Mouse (Mus musculus) retina, postnatal 7 days (tissue): ENCODE measurements around the gene Nes.

Experiments
- DNase-seq: peaks from one replicate; pipeline ENCODE4 v3.0.0-alpha.2; 2012; ENCODE audit warnings: low read depth, low spot score

Gene Nes

DNA sequence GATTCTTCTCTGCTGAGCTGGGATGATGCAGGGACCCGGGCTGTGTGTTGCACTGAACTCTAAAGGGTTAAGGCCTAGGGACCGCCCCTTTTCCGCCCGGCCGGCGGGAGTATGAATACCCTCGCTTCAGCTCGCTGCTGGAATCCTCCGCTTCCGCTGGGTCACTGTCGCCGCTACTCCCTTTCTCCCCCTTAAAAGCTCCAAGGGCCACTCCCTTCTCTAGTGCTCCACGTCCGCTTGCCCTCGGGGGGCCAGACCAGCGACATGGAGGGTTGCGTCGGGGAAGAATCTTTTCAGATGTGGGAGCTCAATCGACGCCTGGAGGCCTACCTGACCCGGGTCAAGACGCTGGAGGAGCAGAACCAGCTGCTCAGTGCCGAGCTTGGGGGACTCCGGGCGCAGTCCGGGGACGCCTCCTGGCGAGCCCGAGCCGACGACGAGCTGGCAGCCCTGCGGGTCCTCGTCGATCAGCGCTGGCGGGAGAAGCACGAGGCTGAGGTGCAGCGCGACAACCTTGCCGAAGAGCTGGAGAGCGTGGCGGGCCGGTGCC is at the start of gene Nes:
Gene Nes, plus strand, starts transcription at position 140 of the 550 bp plus-strand sequence.
- DNase-seq: no peak

DNA sequence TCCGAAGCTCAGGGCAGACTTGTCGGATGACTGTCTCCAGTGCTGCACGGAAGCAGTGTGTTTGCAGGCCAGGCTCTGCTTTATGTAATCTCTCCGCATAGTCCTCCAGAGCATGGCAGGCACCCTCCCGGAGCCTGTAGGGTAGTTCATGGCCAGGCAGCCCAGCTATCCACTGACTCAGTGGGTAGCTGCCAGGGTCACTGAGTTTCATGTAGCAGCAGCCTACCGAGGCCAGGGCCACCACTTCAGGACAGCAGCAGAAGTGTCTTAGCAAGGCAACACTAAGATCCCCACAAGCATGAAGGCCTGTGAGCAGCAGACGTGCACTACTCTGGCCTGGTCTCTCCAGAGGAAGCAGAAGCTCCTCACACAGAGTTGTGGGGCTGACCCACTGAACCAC is 45.9 kb upstream of the Nes start:
- DNase-seq: no peak

DNA sequence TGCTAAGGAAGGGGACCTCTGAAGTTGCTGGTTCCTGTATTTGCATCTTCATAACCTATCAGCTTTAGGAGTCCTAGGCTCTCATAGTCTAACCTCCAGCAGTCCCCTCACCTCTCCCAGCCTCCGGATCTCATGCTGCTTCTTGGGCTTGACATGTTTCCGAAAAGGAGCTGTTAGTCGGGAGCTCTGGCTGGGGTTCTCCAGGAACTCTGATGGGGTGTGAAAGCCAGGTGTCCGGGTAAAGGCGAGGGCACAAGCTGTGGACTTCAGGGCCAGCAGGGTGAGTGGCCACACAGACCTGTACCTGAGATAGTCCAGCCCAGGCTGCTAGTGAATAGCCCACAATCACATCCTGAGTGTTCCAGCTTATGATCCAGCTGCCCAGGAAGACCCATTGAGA is 43.4 kb upstream of the Nes start:
- no peak for DNase-seq

DNA sequence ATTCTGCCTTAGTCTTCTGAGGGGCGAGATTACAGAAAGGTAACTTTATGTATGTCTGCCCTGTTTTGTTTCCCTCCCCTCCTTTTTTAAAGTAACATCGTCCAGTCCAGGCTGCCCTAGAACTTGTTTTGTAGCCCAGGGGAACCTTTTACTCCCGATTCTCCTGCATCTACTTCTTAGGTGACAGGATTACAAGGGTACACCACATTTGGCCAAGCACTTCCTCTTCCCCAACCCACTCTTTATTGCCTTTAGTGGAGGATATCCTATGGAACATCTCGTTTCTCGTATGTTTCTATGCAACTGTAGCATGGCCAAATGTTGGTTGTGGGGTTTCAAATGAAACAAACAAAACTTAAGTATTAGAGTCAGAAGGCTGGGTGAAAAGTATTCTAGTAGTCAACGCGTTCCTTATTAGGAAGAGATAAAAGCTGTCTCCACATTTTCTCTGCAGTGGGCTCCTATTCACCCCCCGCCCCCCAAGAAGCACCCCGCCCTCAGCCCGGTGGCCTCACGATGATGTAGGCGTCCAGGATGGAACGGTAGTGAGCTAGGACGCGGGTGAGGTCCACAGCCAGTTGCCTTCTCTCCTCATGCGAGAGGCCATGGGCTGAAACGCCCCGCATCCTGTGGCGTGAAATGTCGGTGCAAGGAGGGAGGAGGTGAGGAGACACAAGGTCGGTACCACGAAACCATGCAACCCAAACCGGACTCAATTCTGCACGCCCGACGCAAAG is 41.4 kb upstream of the Nes start:
- DNase-seq: no peak

DNA sequence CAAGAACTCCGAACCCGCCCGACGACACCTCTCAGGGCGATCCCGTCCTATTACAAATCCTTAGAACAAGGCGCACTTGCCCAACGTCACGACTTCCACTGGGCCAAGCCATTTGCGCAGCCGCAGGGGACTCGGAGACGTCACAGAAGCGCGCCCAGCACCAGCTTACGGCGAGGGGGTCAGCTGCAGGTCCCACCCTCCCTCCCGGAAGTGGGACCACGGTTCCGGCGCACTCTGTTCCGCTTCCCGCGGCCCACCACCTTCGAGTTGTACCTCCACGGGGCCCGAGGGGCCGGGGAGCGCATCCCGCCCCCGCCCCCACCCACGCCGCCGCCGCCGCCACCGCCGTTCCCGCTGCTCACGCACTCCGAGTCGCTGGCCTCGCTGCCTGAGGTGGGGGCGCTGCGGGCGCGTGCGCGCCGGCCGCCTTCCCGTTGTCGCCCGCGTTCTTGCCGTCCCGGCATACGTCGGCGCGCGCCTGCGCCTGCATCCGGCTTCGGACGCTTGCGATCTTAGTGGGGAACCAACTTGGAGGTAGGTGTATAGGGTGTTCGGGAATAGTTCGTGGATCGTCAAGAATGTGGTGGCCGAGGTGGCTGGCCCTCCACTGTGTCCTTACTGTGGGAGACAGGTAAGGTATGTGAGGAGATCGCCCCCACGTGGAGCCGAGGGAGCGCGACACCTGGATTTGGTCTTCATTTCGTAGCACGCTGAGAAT is 40.6 kb upstream of the Nes start, which contains the start of the genes Isg20l2 and Rrnad1:
Gene Isg20l2, plus strand, starts transcription at position 237 of the 718 bp plus-strand sequence.
Gene Rrnad1, minus strand, starts transcription at position 640 of the 718 bp plus-strand sequence.
- DNase-seq: peak; percentile 96

DNA sequence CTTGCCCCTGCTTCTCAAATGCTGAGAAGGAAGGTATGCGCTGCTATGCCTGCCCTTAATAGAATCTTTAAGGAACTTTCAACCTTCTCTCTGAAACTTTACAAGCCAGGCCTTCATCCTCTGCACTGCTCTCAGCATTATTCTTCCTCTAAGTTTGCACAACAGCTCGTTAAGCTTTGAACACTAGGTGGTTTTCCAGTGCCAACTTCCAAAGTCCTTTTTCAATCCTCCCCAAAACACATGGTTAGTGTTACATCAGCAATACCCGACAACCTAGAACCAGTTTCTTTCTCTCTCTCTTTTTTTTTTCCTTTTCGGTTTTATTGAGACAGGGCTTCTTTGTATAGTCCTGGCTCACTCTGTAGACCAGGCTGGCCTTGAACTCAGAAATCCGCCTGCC is 36.9 kb upstream of the Nes start:
- DNase-seq: no peak

DNA sequence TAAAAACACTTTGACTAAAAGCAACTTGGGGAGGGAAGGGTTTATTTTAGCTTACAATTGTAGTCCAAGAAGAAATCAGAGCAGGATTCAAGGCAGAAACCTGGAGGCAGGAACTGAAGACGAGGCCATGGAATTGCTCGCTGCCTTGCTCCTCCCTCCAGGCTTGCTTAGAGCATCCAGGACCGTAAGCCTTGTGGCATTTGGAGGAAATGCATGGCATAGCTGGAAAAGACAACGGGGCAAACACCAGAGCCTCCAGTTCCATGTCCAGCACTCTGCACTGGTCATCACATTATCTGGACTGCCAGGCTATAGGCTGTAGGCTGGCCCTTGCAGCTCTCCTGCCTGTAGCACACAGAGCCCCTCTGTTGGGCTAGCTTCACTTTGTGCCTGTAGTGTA is 36.4 kb upstream of the Nes start:
- DNase-seq: no peak

DNA sequence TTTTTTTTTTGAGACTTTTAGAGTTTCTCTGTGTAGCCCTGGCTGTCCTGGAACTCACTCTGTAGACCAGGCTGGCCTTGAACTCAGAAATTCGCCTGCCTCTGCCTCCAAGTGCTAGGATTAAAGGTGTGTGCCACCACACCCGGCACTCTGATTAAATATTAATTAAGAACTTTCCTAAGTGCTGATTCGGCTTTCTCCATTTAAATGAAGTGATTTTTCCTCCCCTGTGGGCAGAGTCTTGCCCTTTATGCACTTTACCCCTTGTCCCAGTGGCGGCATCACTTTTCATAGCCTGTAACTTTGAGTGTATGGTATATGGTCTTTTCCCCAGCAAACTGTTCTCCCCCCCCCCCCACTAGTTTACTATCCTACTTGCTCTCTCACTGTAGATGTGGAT is 35.7 kb upstream of the Nes start:
- no peak for DNase-seq

DNA sequence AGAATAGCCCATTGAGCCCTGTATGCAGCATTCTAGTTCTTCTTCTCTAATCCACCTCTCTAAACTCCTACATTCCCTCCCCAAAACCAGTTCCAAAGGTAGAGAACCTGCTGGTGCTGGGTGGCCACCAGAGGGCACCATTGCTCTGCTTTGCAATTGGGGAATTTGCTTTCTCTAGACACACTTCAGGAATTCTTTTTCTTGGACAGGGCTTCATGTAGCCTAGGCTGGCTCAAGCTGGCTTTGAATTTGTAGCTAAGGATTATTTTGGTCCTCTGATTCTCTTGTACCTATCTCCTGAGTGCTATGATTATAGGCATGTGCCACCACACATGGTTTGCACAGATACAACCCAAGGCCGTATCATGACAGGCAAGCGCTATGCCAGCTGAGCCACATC is 35.1 kb upstream of the Nes start:
- DNase-seq: peak; percentile 58

DNA sequence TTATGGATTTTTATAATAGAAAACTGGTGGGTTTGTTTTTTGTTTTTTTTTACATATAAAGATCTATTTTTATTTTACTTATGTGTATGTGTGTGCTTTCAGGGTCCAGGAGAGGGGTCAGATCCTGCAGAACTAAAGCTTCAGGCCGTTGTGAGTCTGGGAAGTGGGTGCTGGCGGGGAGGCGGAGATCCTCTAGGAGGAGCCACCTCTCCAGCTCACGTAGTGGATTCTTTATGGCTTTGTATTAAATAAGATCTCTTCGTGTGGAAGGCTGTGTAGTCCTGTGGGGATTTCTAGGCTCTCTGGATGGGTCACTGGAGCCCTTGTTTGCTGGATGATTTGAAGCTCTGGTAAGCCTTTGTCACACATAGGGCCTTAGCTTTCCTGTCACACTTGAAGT is 30.3 kb upstream of the Nes start:
- DNase-seq: no peak

DNA sequence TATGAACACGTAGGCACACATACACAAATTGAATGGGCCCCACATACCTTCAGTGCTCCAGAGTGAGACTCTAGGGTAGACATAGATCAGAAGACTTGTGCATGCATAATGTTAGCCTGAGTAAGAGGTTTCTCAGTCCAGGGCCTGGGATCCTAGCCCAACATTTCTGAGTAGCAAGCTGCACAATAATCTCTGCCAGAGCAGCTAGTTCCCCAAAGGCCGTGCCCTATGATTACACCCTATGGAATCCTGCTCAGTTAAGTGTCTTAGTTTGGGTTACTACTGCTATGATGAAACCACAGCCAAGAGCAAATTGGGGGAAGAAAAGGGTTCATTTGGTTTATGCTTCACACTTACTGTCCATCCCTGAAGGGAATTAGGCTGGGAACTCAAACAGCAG is 28.4 kb upstream of the Nes start:
- no peak for DNase-seq

DNA sequence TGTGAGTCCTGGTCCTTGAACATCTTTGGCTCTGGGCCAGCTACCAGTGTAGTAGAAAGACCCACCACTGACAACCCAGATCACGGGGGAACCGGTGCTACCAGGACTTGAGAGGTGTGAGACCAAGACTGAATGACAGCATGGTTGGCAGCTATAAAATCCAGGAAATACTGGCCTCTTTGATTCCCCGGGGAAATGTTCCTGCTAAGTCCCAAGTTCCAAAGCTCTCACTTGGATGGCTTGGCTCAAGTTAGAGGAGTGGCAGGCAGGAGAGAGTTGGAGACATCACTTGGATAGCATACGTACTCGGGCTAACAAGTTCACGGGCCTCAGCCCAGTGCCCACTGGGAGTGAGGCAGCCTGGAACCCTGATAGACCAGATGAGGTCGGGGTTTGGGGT is 27.3 kb upstream of the Nes start:
- DNase-seq: no peak

DNA sequence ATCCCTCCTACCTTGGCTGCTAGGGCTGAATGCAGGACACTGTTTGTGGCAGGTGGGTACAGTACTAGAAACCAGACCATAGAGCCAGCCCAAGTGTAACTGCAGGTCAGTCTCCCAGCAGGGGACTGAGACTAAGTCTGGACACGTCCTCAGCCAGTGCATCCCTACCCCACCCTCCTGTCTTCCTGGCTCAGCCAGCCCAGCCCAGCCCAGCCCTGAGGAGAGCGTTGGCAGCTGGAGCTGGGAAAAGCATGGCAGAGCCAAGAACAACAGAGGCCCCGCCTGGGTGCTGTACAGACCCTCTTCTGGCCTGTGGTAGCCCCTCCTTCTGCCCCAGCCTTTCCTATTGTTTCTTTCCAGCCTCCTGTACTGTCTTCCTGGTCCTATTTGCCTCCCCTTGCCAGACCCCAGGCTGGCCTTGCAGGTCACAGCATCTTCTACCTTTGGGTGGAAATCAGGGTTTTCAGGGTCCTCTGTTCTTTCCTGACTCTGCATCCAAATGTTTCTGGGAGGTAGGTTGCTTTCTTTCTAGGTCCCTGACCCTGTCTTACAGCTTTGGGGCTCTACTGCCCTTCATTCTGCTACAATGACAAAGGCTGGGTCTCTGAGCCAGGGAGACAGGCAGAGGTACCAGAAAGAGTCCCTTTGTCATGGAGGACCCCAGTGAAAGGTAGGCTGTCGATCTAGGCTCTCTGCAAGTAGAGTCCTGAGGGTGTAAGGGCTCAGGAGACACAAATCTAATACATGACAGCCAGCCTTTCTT is 25.9 kb upstream of the Nes start:
- DNase-seq: no peak

DNA sequence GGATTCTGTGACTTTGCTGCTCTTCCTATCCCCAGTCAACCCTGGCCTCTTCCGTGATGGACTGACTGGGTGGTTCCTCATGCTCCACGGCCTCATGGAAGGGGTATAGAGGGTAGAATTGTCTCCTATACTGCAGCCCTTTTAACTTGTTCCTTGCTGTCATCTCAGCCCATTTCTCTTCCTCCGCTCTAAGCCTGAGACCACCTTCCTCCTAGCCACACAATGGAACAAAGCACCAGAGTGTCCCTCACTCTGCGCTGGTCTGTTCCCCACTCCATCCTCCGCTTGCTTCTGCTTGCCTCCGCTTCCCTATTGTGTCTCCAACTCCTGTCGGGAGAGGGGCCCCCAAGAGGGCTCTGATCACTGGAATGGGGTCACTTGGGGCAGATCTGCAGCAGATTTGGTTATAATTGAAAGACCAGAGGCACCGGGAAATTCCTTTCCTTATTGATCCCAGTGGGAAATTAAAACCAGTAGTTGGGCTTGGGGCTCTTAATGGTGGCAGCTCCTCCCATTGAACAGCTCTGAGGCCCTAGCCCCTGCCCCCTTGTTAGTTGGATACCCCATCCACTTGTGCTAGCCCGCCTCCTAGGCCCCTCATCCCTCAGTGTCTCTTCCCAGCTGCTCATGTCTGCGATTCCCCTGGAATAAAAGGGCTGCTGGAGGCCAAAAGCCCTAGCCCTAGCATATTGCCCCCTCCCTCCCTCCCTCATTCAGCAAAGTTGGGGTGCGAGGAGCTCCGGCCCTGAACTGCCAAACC is 24.9 kb upstream of the Nes start:
- DNase-seq: no peak

DNA sequence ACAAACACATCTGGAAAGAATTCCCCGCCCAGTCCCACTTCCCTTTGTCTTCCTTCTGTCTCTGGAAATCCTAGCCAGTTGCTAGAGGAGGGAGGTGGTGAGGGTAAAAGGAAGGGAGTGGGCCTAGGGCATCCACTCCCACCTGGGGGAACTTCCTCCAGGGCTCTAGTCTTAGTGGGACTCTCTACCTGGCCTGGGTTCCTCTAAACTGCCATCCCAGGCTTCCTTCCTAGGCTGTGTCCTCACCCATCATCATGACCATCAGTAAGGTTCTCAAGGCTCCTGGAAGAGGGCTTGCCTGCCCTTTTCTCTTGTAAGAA is 24.4 kb upstream of the Nes start:
- no peak for DNase-seq

DNA sequence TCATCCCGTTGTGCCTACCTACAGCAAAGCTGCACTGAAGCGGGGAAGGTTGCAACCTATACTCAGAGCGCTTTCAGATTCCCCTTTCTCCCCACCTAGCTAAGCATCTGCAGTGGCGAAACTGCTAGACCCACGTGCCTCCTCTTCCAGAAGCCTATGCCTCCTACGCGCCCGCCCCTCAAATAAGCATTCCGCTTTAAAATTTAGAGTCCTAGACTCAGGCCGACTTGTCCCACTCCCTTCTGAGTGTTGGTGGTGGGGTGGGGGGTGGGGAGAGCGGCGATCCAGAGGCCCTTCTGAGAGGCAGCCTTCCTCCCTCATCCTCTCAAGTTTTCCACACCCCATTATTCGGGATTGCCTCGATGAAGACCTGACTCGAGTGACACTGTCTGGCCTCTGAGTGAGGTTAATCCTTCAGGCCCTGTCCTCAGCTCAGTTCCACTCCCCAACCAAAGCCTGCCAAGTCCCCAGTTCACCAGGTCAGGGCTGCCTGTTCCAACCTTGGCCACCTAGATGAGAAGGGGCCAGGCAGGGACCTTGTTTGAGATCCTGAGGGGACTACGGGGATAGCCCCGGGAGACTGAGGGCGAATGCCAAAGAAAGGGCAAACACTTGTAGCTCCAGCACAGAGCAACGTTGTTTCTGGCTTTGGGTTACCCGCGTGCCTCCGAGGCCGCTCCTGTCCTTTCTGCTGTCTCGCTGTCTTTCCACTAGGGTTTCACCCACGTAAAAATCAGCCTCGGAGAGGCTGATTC is 23.6 kb upstream of the Nes start:
- no peak for DNase-seq

DNA sequence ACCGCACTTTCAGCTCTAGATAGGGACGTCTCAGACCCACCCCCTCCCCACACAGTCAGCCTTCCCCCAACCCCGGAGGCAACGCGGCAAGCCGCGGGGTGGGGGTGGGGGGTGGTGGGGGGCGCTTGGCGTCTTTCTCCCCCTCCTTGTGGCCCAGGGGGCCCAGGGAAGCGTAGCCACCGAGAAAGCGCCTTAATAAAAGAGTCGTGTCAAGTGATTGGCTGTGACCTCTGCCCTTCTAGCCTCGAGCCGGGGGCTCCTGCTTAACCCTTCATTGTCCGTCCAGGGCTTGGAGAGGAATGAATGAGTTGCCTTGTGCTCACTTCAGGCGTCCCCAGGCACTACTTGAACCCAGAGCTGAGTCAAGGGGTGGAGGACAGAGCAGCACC is 23.1 kb upstream of the Nes start:
- no peak for DNase-seq

DNA sequence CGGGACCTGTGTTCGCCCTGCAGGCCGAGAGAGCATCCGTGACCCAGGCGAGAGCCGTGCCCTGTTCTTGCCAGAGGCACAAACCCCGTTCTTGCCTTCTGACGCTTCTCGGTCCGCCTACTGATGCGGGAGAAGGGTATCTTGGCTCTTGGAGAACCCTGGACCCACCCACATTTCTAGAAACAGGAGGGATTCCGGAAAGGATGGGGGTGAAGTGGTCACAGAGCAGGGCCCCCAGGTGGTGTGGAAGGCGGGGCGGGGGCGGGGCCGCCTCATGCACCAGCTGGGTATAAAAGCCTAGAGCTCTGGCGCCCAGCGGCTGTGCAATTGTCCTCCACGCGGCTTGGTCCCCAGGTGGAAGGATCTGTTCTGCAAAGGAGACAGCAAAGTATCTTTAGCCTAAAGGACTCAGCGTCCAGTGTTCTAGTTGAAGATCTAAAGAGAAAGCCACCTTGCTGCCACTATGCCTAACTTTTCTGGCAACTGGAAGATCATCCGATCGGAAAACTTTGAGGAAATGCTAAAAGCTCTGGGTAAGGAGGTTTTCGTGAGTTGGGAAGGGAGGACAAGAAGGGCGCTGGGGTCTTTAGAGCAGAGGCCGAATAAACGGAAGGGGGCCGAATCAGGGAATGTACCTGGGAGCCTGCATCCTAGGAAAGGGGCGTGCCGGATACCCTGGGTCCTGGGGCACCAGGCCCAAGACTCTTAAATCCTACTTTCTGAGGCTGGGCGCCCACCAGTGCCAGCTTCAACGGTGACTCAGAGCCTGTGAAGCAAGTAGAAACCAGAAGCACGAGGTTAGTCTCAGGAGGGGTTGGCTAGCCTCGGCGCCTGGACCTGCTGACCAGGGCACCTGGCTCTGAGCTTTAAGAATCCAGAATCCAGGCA is 22.3 kb upstream of the Nes start, which contains the start of gene Crabp2:
Gene Crabp2, plus strand, starts transcription at position 289 of the 888 bp plus-strand sequence.
- DNase-seq: no peak

DNA sequence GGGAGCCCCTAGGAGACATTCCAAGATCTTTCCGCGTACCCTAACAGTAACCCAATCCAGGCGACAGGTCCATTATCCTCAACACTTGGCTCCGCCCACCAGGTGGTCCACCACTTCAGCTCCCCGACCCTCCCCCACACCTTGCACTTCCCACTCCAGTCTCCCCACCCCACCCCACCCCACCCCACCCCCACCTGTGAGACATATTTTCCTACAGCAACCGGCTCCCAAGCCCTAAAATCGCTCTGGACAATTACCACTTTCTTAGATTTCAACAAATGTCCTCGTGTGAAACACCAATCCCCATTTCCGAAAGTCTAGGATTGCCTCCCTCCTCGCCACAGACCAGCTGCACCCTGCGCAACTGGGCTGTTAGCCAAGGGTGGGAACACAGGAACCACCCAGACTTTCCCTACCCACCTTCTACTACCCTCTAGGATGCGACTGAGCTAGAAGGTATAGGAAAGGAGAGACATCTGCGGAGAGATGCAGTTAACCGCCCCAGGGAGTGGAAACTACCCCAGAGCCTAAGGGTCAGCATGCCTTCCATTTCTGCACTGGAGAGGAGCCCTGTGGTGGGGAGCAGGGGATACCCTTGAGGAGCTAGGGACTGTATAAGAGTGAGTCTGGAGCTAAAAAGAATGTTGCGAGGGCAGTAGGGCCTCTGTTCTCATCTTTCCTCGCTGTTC is 21.5 kb upstream of the Nes start:
- no peak for DNase-seq
